Mouse (Mus musculus) forebrain, embryonic 12.5 days (tissue): ENCODE measurements at regions not wholly inside any gene's neighbourhood (a gene's known extent, or its start where the extent isn't known, plus 50 kb on each side); places are given as distances from the start of the nearest gene placed in this dataset.
A peak's percentile ranks its signal among the peaks of the same experiment; 100 is the strongest.

Experiments
- ATAC-seq: fragments of 200-750 bp; cut with Nextera tagmentation; 2 replicates; pipeline ENCODE4 v1.8.0; 2017; ENCODE audit warnings: moderate TSS enrichment; ENCODE audit not compliant: low FRiP score
- H3K27ac ChIP-seq: fragments of 300-500 bp; sonication (generic); 2 replicates; pipeline ENCODE4 v1.5.1; 2016; ENCODE audit warnings: mild to moderate bottlenecking
- H3K27me3 ChIP-seq: fragments of 300-500 bp; sonication (generic); 2 replicates; pipeline ENCODE4 v1.6.1; 2016; ENCODE audit warnings: mild to moderate bottlenecking
- H3K36me3 ChIP-seq: fragments of 300-500 bp; sonication (generic); replicated peaks from 2 replicates; pipeline ENCODE4 v1.6.1; 2016; ENCODE audit warnings: mild to moderate bottlenecking
- H3K4me1 ChIP-seq: fragments of 300-500 bp; sonication (generic); 2 replicates; pipeline ENCODE4 v1.6.1; 2016
- H3K4me2 ChIP-seq: fragments of 300-500 bp; sonication (generic); 2 replicates; pipeline ENCODE4 v1.6.1; 2016; ENCODE audit warnings: mild to moderate bottlenecking, moderate library complexity
- H3K4me3 ChIP-seq: fragments of 300-500 bp; sonication (generic); replicated peaks from 2 replicates; pipeline ENCODE4 v1.5.1; 2016; ENCODE audit warnings: mild to moderate bottlenecking
- H3K9ac ChIP-seq: fragments of 300-500 bp; sonication (generic); 2 replicates; pipeline ENCODE4 v1.6.1; 2016; ENCODE audit warnings: mild to moderate bottlenecking
- H3K9me3 ChIP-seq: fragments of 300-500 bp; sonication (generic); 2 replicates; pipeline ENCODE4 v1.6.1; 2016
- WGBS: fragments of 180-500 bp; shearing (Covaris S2); methylation state at CpG from one replicate; pipeline ENCODE4 v1.1.7; 2016; 5-methylcytosine and 5-hydroxymethylcytosine counted together

- no peak overlapping the region for H3K4me2 ChIP-seq
- no peaks in the 10 kb centered on the region for H3K9me3 ChIP-seq
- H3K4me3 ChIP-seq, result no peak overlapping the region
- peaks cover 7% of the 10 kb centered on the region for H3K4me1 ChIP-seq
- ATAC-seq, result no peak
- 79% methylated on average over 3 of the region's 3 CpGs for WGBS
- no peak overlapping the region for H3K27ac ChIP-seq
- no peaks in the 10 kb centered on the region for H3K36me3 ChIP-seq
- no peak overlapping the region for H3K9ac ChIP-seq
- H3K27me3 ChIP-seq, result peaks cover 24% of the 10 kb centered on the region
These were observed 127.7 kb upstream of the Tank start for GRCm38 (mm10) chr2:61450731-61451130.

- no peak overlapping the region for H3K9ac ChIP-seq
- ATAC-seq, result no peak
- no peaks in the 10 kb centered on the region for H3K27me3 ChIP-seq
- H3K4me2 ChIP-seq, result no peak overlapping the region
- WGBS, result 91% methylated on average over 3 of the region's 3 CpGs
- H3K9me3 ChIP-seq, result no peaks in the 10 kb centered on the region
- no peak overlapping the region for H3K4me3 ChIP-seq
- no peaks in the 10 kb centered on the region for H3K4me1 ChIP-seq
- no peaks in the 10 kb centered on the region for H3K36me3 ChIP-seq
- no peak overlapping the region for H3K27ac ChIP-seq
These were observed 141.8 kb upstream of the Tank start for GRCm38 (mm10) chr2:61436591-61436990.

GRCm38 (mm10) chr2:61407881-61408280, 170.5 kb upstream of the Tank start:
- H3K4me3 ChIP-seq, result no peak overlapping the region

GRCm38 (mm10) chr2:61406104-61406751, 172.2 kb upstream of the Tank start:
- Histone ChIP-seq H3K36me3 (no peaks in the 10 kb centered on the region), H3K4me1 (peaks cover 5% of the 10 kb centered on the region), H3K27me3 (peaks cover 5% of the 10 kb centered on the region), H3K4me2 (no peak overlapping the region), H3K4me3 (no peak overlapping the region), H3K9me3 (no peaks in the 10 kb centered on the region), H3K27ac (no peak overlapping the region), H3K9ac (no peak overlapping the region)
- WGBS, result 92% methylated on average over 8 of the region's 8 CpGs
- no peak for ATAC-seq

More at GRCm38 (mm10) chr2:61407881-61408280, 170.5 kb upstream of the Tank start:
- H3K27ac ChIP-seq, result no peak overlapping the region
- WGBS, result 98% methylated on average over 7 of the region's 7 CpGs
- no peak overlapping the region for H3K9ac ChIP-seq
- H3K9me3 ChIP-seq, result no peaks in the 10 kb centered on the region
- H3K4me1 ChIP-seq, result peaks cover 3% of the 10 kb centered on the region
- no peaks in the 10 kb centered on the region for H3K36me3 ChIP-seq
- H3K4me2 ChIP-seq, result no peak overlapping the region
- no peak for ATAC-seq
- peaks cover 5% of the 10 kb centered on the region for H3K27me3 ChIP-seq

GRCm38 (mm10) chr2:61405261-61405660, 173.1 kb upstream of the Tank start:
- H3K27ac ChIP-seq, result no peak overlapping the region
- H3K9ac ChIP-seq, result no peak overlapping the region
- no peak overlapping the region for H3K4me3 ChIP-seq
- H3K4me2 ChIP-seq, result no peak overlapping the region
- no peak for ATAC-seq
- H3K9me3 ChIP-seq, result no peaks in the 10 kb centered on the region
- peaks cover 9% of the 10 kb centered on the region for H3K27me3 ChIP-seq
- no peaks in the 10 kb centered on the region for H3K36me3 ChIP-seq
- peaks cover 5% of the 10 kb centered on the region for H3K4me1 ChIP-seq
- 70% methylated on average over 4 of the region's 4 CpGs for WGBS

- H3K9me3 ChIP-seq, result no peaks in the 10 kb centered on the region
- H3K27ac ChIP-seq, result no peak overlapping the region
- peak; percentile 45; the same call in 1 of the 2 replicates for ATAC-seq
- H3K36me3 ChIP-seq, result no peaks in the 10 kb centered on the region
- H3K4me1 ChIP-seq, result peaks cover 5% of the 10 kb centered on the region
- peak overlapping the region; percentile 33; the same call in 1 of the 2 replicates for H3K9ac ChIP-seq
- 6% methylated on average over 15 of the region's 15 CpGs for WGBS
- peaks cover 9% of the 10 kb centered on the region for H3K27me3 ChIP-seq
- H3K4me2 ChIP-seq, result peak overlapping the region; percentile 51
- peak overlapping the region; percentile 33 for H3K4me3 ChIP-seq
These were observed 175.5 kb upstream of the Tank start for GRCm38 (mm10) chr2:61402588-61403487.

GRCm38 (mm10) chr2:61401636-61402587, 176.5 kb upstream of the Tank start:
- WGBS, result under 1% methylated on average over 21 of the region's 21 CpGs
- 0 out of 2 replicates have a peak overlapping the region, but pooled peaks have one; percentile 33 for H3K9ac ChIP-seq
- H3K4me3 ChIP-seq, result peak overlapping the region; percentile 33
- no peaks in the 10 kb centered on the region for H3K9me3 ChIP-seq
- no peaks in the 10 kb centered on the region for H3K36me3 ChIP-seq
- ATAC-seq, result peak; percentile 62
- peaks cover 9% of the 10 kb centered on the region for H3K27me3 ChIP-seq
- H3K4me2 ChIP-seq, result peak overlapping the region; percentile 51
- H3K27ac ChIP-seq, result no peak overlapping the region
- peaks cover 5% of the 10 kb centered on the region for H3K4me1 ChIP-seq

- Histone ChIP-seq H3K27ac (no peak overlapping the region), H3K9ac (no peak overlapping the region), H3K36me3 (no peaks in the 10 kb centered on the region), H3K4me2 (no peak overlapping the region), H3K4me3 (no peak overlapping the region), H3K27me3 (peaks cover 4% of the 10 kb centered on the region; the same call in 1 of the 2 replicates), H3K4me1 (peaks cover 5% of the 10 kb centered on the region), H3K9me3 (no peaks in the 10 kb centered on the region)
- WGBS, result 82% methylated on average over 9 of the region's 9 CpGs
- ATAC-seq, result no peak
These were observed 179.8 kb upstream of the Tank start for GRCm38 (mm10) chr2:61398633-61399032.

GRCm38 (mm10) chr2:61389622-61390021, 188.8 kb upstream of the Tank start:
- Histone ChIP-seq H3K4me3 (no peak overlapping the region), H3K4me1 (no peaks in the 10 kb centered on the region), H3K9me3 (no peaks in the 10 kb centered on the region), H3K4me2 (no peak overlapping the region), H3K27ac (no peak overlapping the region), H3K27me3 (no peaks in the 10 kb centered on the region), H3K36me3 (no peaks in the 10 kb centered on the region), H3K9ac (no peak overlapping the region)
- no peak for ATAC-seq

GRCm38 (mm10) chr2:61389207-61389606, 189.2 kb upstream of the Tank start:
- Histone ChIP-seq H3K36me3 (no peaks in the 10 kb centered on the region), H3K9me3 (no peaks in the 10 kb centered on the region), H3K27ac (no peak overlapping the region), H3K9ac (no peak overlapping the region), H3K27me3 (no peaks in the 10 kb centered on the region), H3K4me3 (no peak overlapping the region), H3K4me2 (no peak overlapping the region), H3K4me1 (no peaks in the 10 kb centered on the region)
- 81% methylated on average over 1 of the region's 1 CpGs for WGBS
- no peak for ATAC-seq

- Histone ChIP-seq H3K27ac (no peak overlapping the region), H3K4me3 (no peak overlapping the region), H3K9ac (no peak overlapping the region), H3K36me3 (no peaks in the 10 kb centered on the region), H3K4me1 (no peaks in the 10 kb centered on the region), H3K27me3 (no peaks in the 10 kb centered on the region), H3K9me3 (no peaks in the 10 kb centered on the region), H3K4me2 (no peak overlapping the region)
- 69% methylated on average over 5 of the region's 5 CpGs for WGBS
- ATAC-seq, result no peak
These were observed 190.8 kb upstream of the Tank start for GRCm38 (mm10) chr2:61387561-61387960.

- H3K9me3 ChIP-seq, result no peaks in the 10 kb centered on the region
- H3K4me3 ChIP-seq, result no peak overlapping the region
- H3K36me3 ChIP-seq, result no peaks in the 10 kb centered on the region
- H3K4me1 ChIP-seq, result no peaks in the 10 kb centered on the region
- H3K27ac ChIP-seq, result no peak overlapping the region
- no peak for ATAC-seq
- no peak overlapping the region for H3K4me2 ChIP-seq
- 91% methylated on average over 5 of the region's 5 CpGs for WGBS
- no peaks in the 10 kb centered on the region for H3K27me3 ChIP-seq
- no peak overlapping the region for H3K9ac ChIP-seq
These were observed 191.4 kb upstream of the Tank start for GRCm38 (mm10) chr2:61386966-61387365.
